Mouse (Mus musculus) E14TG2a.4 (cell line): ENCODE measurements around the gene Cela1.

Experiments used
- H3K27me3 ChIP-seq: 2 replicates; pipeline ENCODE4 v1.6.1; 2014; ENCODE audit warnings: low read length, control low read depth; ENCODE audit not compliant: insufficient read depth
- H3K36me3 ChIP-seq: 2 replicates; pipeline ENCODE4 v1.6.1; 2014; ENCODE audit warnings: low read length, control low read depth; ENCODE audit not compliant: insufficient read depth
- H3K4me1 ChIP-seq: replicated peaks from 2 replicates; pipeline ENCODE4 v1.6.1; 2014; ENCODE audit warnings: low read depth, low read length, control low read depth
- H3K4me3 ChIP-seq: replicated peaks from 2 replicates; pipeline ENCODE4 v1.5.1; 2014; ENCODE audit warnings: mild to moderate bottlenecking, low read length
- H3K9me3 ChIP-seq: 2 replicates; pipeline ENCODE4 v1.6.1; 2014; ENCODE audit warnings: low read length, control low read depth
- CTCF ChIP-seq: conservative IDR thresholded peaks from 2 replicates; pipeline ENCODE4 v1.5.1; 2014; ENCODE audit warnings: low read length
- NANOG ChIP-seq: IDR thresholded peaks from 2 replicates; pipeline ENCODE4 v1.6.1; 2014; ENCODE audit warnings: borderline replicate concordance, low read length, mixed read lengths
- POU5F1 ChIP-seq: IDR thresholded peaks from 2 replicates; pipeline ENCODE4 v1.6.1; 2014; ENCODE audit warnings: low read length, borderline replicate concordance

Cela1 gene

DNA sequence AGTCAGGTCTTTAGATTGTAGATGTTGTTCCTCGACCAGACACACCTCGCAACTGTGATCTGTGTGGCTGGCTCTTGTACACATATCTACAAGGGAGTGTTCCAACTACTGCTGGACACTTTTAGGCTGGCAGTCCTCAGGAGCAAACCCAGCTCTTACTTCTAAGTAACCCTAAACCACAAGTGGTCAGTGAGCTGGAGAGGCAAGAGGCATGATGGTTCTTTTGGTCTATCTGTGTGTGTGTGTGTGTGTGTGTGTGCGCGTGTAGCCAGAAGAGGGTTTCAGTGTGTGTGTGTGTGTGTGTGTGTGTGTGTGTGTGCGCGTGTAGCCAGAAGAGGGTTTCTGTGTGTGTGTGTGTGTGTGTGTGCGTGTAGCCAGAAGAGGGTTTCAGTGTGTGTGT lies 45.3 kb downstream of the Cela1 start:
- H3K27me3 ChIP-seq: no peaks in the 10 kb centered on the region
- H3K9me3 ChIP-seq: no peaks in the 10 kb centered on the region
- peaks cover 49% of the 10 kb centered on the region for H3K4me1 ChIP-seq
- no peak for TF ChIP-seq NANOG
- no peak for TF ChIP-seq POU5F1
- TF ChIP-seq CTCF: no peak
- peaks cover 8% of the 10 kb centered on the region; the same call in 1 of the 2 replicates for H3K36me3 ChIP-seq
- no peak overlapping the region for H3K4me3 ChIP-seq

DNA sequence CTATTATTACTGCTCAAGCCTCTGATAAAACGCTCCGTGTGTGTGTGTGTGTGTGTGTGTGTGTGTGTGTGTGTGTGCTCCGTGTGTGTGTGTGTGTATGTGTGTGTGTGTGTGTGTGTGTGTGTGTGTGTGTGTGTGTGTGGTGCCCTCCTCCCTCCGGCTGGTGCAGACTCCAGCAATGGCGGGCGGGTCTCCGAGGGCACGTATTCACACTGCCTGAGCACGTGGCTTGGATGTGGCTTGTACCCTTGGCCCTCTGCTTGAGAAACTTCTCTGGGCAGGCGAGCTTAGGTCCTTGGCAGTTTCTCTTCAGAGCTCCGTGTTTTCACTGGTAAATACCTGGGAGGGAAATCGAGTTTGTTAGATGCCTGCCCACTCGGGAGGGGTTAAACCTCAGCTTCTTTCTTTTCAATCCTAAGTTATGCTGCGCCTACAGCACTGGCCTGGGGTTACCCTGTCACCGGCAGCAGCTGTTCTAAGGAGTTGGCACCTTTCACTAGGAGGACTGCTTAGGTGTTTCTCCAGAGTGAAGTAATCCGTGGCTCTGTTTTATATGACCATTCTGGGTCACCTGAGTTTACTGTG lies 46.4 kb downstream of the Cela1 start:
- H3K36me3 ChIP-seq: peaks cover 8% of the 10 kb centered on the region; the same call in 1 of the 2 replicates
- TF ChIP-seq CTCF (no peak), POU5F1 (no peak), NANOG (no peak)

GRCm38 (mm10) chr15:100639972-100640750 lies 47.6 kb downstream of the Cela1 start:
- peaks cover 8% of the 10 kb centered on the region; the same call in 1 of the 2 replicates for H3K36me3 ChIP-seq
- no peaks in the 10 kb centered on the region for H3K27me3 ChIP-seq
- H3K9me3 ChIP-seq: no peaks in the 10 kb centered on the region
- no peak for TF ChIP-seq POU5F1
- TF ChIP-seq CTCF: no peak
- no peak for TF ChIP-seq NANOG
- H3K4me3 ChIP-seq: no peak overlapping the region
- H3K4me1 ChIP-seq: peaks cover 63% of the 10 kb centered on the region

More for the DNA sequence above, 46.4 kb downstream of the Cela1 start:
- Histone ChIP-seq H3K4me1 (peaks cover 54% of the 10 kb centered on the region), H3K27me3 (no peaks in the 10 kb centered on the region), H3K9me3 (no peaks in the 10 kb centered on the region), H3K4me3 (no peak overlapping the region)

- Histone ChIP-seq H3K27me3 (no peaks in the 10 kb centered on the region), H3K4me3 (peak overlapping the region; percentile 86; the same call in 1 of the 2 replicates), H3K9me3 (no peaks in the 10 kb centered on the region), H3K4me1 (peaks cover 78% of the 10 kb centered on the region), H3K36me3 (peaks cover 19% of the 10 kb centered on the region)
- TF ChIP-seq NANOG: no peak
Observed at GRCm38 (mm10) chr15:100637661-100638060, 50.1 kb downstream of the Cela1 start.

GRCm38 (mm10) chr15:100636700-100637501 lies 50.8 kb downstream of the Cela1 start, which contains the start of gene Smagp:
Gene Smagp (minus strand): TSS chr15:100636940.
- H3K4me3 ChIP-seq: peak within 1 kb of the TSS; percentile 86
- TF ChIP-seq NANOG (peak; percentile 4; the same call in 1 of the 2 replicates), POU5F1 (no peak)
- H3K9me3 ChIP-seq: no peaks in the 10 kb centered on the region
- peaks cover 84% of the 10 kb centered on the region for H3K4me1 ChIP-seq
- H3K36me3 ChIP-seq: peaks cover 26% of the 10 kb centered on the region
- H3K27me3 ChIP-seq: no peaks in the 10 kb centered on the region

GRCm38 (mm10) chr15:100635851-100636645 lies 51.7 kb downstream of the Cela1 start:
- Histone ChIP-seq H3K27me3 (no peaks in the 10 kb centered on the region), H3K4me3 (peak overlapping the region; percentile 86), H3K9me3 (no peaks in the 10 kb centered on the region), H3K36me3 (peaks cover 35% of the 10 kb centered on the region), H3K4me1 (peaks cover 85% of the 10 kb centered on the region)
- TF ChIP-seq POU5F1: no peak
- TF ChIP-seq CTCF: no peak
- TF ChIP-seq NANOG: no peak

DNA sequence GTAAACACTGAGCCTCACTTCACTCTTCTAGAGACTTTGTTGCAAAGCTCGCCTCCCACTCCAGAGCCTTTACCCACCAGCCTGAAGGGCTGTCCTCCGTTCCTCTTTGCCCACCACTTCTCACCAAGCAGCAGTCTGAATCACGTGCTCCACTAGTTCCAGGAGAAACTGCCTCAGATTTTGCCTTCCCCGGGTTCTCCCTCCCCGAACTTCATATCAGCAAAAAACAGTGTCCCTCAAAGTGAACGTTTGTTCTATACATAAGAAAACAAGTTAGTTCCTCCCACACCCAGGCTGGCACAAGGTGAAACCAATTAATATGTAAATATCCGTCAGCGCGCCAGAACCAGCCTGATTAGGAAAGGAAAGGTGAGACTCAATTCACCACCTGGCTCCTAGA lies 52.5 kb downstream of the Cela1 start:
- Histone ChIP-seq H3K4me3 (peak overlapping the region; percentile 86), H3K36me3 (peaks cover 41% of the 10 kb centered on the region), H3K4me1 (peaks cover 85% of the 10 kb centered on the region), H3K9me3 (no peaks in the 10 kb centered on the region), H3K27me3 (no peaks in the 10 kb centered on the region)
- TF ChIP-seq POU5F1 (no peak), NANOG (no peak), CTCF (no peak)
